Mouse (Mus musculus): ENCODE measurements around the gene Rai1.

Rai1 gene

DNA sequence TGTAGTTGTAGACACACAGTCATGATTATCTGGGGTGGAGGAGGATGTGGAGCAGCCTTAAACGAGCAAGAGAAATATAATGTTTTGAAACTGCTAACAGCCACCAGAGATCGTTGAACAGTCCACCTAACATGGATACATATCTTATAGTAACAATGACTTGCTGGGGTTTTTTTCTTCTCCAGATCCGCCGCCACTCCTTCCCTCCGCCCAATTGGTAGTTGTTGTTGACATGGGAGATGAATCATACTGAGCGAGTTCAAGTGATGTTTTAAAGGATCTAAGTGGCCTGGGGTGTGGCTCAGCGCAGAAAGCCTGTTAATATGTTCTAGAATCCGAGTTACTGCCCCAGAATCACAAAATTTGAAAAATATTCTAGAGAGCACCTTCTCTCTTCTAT is 114.8 kb downstream of the Rai1 start:
- peak; percentile 33 to 45 for DNase-seq (ENCODE audit: low spot score in 2 of 2)

GRCm38 (mm10) chr11:60220291-60220804 is 115.5 kb downstream of the Rai1 start:
- DNase-seq (ENCODE audit: low spot score in 2 of 2), result peak; percentile 93 to 94

DNA sequence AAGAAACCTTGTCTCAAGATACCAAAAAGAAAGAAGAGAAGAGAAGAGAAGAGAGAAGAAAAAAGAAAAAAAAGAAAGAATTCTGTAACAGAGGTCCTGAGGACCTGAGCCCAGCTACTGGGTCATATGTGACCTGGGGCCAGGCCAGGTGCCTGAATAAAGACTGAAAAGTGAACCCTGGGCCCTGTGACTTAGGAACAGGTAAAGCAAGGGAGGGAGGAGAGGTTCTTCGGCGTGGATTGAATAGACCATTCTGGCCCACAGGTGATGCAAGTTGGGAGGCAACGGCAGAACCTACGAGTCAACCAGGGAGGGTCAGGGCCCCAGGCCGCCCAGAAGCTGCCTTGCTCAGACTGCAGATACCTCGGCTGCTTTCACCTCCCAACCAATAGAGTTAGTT is 116.6 kb downstream of the Rai1 start:
- no peak for DNase-seq (ENCODE audit: low spot score in 2 of 2)

GRCm38 (mm10) chr11:60222085-60222468 is 117.3 kb downstream of the Rai1 start:
- DNase-seq (ENCODE audit: low spot score in 2 of 2), result no peak

- DNase-seq (ENCODE audit: low spot score in 2 of 2), result peak; percentile 76 to 85
These were observed 117.8 kb downstream of the Rai1 start, which contains the start of gene Srebf1 for GRCm38 (mm10) chr11:60222469-60223236. Gene Srebf1, minus strand, starts transcription at chr11:60222581.

DNA sequence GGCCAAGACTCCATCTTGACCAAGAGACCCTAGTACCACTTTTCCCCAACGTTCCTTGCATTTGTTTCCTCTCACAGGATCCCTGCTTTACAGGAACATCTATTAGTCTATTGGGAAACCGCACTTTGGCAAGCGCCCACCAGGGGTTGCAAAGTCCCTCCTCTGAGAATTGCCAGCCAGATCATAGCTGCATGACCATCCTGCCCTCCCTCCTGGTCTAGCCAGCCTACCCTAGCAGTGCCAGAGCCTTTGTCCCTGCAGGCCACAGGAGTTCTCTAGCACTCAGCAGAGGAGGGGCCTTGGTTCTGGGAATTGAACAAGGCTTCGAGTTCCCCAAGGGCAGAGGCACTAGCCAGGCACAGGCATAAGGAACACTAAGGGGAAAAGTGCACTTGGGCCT is 119.9 kb downstream of the Rai1 start:
- no peak for DNase-seq (ENCODE audit: low spot score in 2 of 2)

DNA sequence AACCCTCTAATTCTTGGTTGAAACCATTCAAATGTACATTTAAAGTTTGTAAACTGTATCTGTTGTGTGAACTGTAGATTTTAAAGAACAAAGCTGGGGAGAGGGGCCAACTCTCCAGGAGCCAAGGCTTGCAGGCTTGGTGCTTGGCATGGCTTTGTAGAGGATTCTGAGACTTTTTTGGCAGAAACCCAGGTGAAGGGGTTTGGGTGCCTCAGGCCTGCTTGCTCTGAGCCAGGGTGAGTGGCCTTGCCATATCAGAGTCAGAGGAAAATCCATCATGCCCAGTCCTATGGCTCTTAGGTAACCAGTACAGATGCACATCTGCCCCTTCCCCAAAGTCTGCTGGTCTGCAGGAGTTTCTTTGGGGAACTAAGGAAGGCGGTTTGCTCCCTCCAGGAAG is 121.1 kb downstream of the Rai1 start:
- no peak for DNase-seq (ENCODE audit: low spot score in 2 of 2)

DNA sequence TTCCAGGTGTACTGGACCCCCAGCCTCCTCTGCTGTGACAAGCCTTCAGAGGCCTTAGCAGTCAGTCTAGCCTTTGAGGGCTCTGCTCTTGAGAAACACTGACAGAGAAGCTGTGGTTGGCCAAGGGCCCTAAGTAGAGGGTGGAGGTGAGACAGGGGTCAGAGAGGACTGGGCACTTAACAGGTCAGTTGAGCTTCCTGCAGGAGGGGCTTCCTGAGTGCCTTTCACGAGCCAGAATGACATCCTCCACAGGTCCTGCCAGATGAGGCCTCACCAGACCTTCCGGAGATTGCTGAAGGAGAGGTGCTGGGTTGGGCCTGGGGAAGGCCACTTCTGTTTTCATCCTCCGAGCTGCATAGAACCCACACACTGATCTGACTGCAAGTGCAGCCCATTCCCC is 123.7 kb downstream of the Rai1 start:
- DNase-seq (ENCODE audit: low spot score in 2 of 2), result no peak

DNA sequence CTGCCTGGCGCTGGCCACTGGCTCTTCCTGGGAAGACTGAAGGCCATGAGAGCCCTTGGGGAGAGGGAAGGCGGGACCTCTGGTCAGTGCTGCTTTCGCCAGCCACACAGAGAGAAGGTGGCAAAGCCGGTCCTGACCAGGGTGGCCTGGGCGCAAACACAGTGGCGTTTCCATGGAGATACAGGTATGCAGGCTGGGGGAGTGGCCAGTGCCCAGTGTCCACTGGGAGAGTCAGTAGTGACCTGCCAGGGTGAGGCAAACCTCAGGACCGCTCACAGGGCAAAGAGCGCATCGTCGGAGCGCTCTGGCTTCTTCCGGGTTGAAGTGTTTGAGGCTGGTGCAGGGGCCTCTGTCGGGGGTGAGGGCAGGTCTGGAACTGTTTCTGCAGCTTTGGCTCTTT is 125.0 kb downstream of the Rai1 start:
- DNase-seq (ENCODE audit: low spot score in 2 of 2), result no peak

DNA sequence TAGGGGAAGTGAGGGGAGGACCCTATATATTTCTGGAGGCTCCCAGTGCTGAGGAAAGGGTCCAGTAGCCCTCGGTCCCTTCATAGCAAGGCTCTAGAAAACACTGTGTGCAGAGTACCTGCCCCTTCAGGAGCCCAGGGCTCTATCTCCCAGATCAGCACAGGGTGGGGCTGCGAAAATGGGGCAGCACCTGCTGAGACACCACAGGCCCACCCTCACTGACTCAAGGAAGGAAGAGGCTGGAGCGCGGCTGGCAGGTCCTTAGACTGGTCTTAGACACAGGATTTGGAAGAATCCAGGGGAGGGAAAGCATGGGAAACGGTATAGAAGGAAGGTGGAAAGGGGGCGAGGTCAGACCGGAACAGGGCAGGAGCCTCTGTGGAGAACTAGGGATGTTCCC is 125.7 kb downstream of the Rai1 start:
- no peak for DNase-seq (ENCODE audit: low spot score in 2 of 2)

GRCm38 (mm10) chr11:60231326-60231725 is 126.5 kb downstream of the Rai1 start:
- DNase-seq (ENCODE audit: low spot score in 2 of 2), result no peak

GRCm38 (mm10) chr11:60231951-60232350 is 127.1 kb downstream of the Rai1 start:
- no peak for DNase-seq (ENCODE audit: low spot score in 2 of 2)

DNA sequence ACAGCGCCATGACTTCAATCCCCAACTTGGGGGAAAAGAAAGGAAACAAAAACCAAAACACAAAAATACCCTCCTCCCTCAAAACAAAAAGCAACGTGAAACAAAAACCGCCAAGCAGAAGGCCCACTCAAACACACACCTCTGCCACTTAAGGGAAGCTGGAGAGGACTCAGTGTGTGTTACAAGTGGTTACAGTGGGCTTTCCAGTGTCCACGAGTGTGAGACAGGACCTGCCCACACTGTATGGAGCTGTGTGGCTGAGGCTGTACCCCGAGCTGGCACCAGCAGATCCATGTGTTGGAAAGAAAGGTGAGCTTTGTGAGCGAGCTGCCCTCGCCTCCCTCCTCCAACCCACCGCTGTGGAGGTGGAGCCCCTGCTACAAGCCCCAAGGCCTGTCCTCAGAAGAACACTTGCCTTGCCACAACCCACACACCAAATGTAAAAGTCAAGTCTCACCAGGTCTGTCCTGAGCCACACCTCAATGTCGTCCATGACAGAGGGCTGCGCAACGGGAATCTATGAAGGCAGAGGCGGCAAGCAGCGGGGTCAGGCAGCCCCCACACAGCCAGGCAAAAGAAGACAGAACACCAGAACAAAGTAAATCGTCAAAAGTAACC is 127.7 kb downstream of the Rai1 start:
- DNase-seq (ENCODE audit: low spot score in 2 of 2), result no peak

- no peak for DNase-seq (ENCODE audit: low spot score in 2 of 2)
These were observed 128.4 kb downstream of the Rai1 start for GRCm38 (mm10) chr11:60233235-60233634.

- DNase-seq (ENCODE audit: low spot score in 2 of 2), result no peak
These were observed 130.5 kb downstream of the Rai1 start for GRCm38 (mm10) chr11:60235351-60235750.

DNA sequence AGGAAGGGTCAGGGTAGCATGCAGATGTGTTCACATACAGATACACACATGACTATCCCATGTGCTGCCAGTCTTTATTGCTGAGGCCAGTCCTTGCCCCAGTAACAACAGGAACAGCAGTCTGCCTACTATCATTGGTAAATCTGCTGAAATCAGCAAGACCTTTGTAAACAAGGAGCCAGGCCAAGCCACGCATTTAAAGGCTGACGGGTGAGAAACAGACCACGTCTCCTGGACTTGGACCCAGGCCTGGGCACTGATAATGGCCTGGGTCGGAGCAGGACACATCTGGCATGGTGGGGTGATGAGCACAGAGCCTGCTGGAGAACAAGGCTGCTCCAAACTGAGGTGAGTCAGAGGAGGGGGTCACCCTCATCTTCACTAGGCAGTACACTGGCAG is 135.7 kb downstream of the Rai1 start:
- DNase-seq (ENCODE audit: low spot score in 2 of 2), result no peak

GRCm38 (mm10) chr11:60244503-60245143 is 139.8 kb downstream of the Rai1 start:
- DNase-seq (ENCODE audit: low spot score in 2 of 2), result no peak

- DNase-seq (ENCODE audit: low spot score in 2 of 2), result no peak
These were observed 141.3 kb downstream of the Rai1 start for GRCm38 (mm10) chr11:60246077-60246476.

GRCm38 (mm10) chr11:60247753-60248550 is 143.1 kb downstream of the Rai1 start:
- DNase-seq (ENCODE audit: low spot score in 2 of 2), result no peak
